Mouse (Mus musculus) right cerebral cortex, adult 2 months (tissue): ENCODE measurements around the gene Col15a1.

Source experiments
- DNase-seq, 2 experiments: peaks; one replicate each; pipeline ENCODE4 v3.0.0; 2021 to 2022; ENCODE audit warnings: low spot score in 2 of 2

The Col15a1 gene

GRCm38 (mm10) chr4:47351386-47352049 is 143.6 kb downstream of the Col15a1 start:
- peak in 1 of 2 experiments; percentile 15 for DNase-seq

GRCm38 (mm10) chr4:47352061-47352661 is 144.2 kb downstream of the Col15a1 start:
- peak; percentile 83 to 85 for DNase-seq

GRCm38 (mm10) chr4:47352803-47353388 is 144.9 kb downstream of the Col15a1 start, which contains the start of gene Tgfbr1:
TSS of gene Tgfbr1 (plus strand) at chr4:47353222.
- DNase-seq, result peak; percentile 88 to 93

- peak; percentile 17 to 22 for DNase-seq
Measured at GRCm38 (mm10) chr4:47353416-47354111, 145.6 kb downstream of the Col15a1 start.

- no peak for DNase-seq
Measured at GRCm38 (mm10) chr4:47354304-47354703, 146.3 kb downstream of the Col15a1 start.

GRCm38 (mm10) chr4:47362662-47363061 is 154.7 kb downstream of the Col15a1 start:
- DNase-seq, result no peak
